Mouse (Mus musculus): Measurements from ENCODE around the gene Pde6b.

- TF ChIP-seq CTCF (IDR thresholded peaks at IDR 0.05) (no peak), EP300 (IDR thresholded peaks at IDR 0.05) (no peak)
Observed at GRCm38 (mm10) chr5:108406977-108407376, 18.8 kb downstream of the Pde6b start.

Measured in lung, postnatal 0 days (tissue).